Mouse (Mus musculus) bone marrow macrophage, adult 2 months (primary cell): ENCODE measurements around the gene Adamtsl1.

Experiments used
- CTCF ChIP-seq: IDR thresholded peaks from 2 replicates; pipeline ENCODE4 v1.5.1; 2012; ENCODE audit warnings: low read depth, mild to moderate bottlenecking, low read length, moderate library complexity
- POLR2A ChIP-seq: IDR thresholded peaks from 2 replicates; pipeline ENCODE4 v1.6.1; 2012; ENCODE audit warnings: mild to moderate bottlenecking, low read depth, low read length, borderline replicate concordance

DNA sequence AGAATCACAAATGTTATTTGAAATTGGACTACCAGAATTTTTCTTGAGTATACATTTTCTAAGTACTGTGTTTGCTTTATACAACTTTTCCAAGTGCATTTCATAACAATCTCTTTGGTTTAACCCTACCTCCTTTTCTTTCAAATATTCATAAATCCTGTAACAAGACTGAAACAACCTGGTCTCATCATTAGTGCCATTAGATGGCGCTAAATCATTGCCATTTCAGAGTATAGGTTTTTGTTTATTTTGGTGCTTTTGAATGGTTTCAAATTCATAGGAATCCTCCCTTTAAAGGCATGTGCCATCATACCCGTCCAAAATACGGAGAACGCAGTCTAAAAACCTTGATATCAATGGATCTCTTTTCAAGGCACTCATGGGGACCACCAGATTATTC, 270.5 kb downstream of the Adamtsl1 start:
- no peak for TF ChIP-seq CTCF
- no peak for TF ChIP-seq POLR2A
